Mouse (Mus musculus) limb, embryonic 15.5 days (tissue): ENCODE results near the gene Usp5. TPM values are rescaled to one million over a fixed set of nuclear protein-coding genes. Genes with fewer than 3 reads are reported as not detected.
"Not testable (repeated sequence)": the region's sequence is repeated elsewhere in the genome, so short reads cannot be mapped to it uniquely, and the experiment has no call there.

Source experiments
- ATAC-seq: fragments of 200-750 bp; cut with Nextera tagmentation; 2 replicates; pipeline ENCODE4 v1.8.0; 2017; ENCODE audit warnings: low read depth, moderate TSS enrichment; ENCODE audit not compliant: insufficient number of reproducible peaks, low FRiP score, low TSS enrichment
- H3K27ac ChIP-seq: fragments of 300-500 bp; sonication (generic); 2 replicates; pipeline ENCODE4 v1.5.1; 2015; ENCODE audit warnings: moderate library complexity, mild to moderate bottlenecking, inconsistent platforms
- H3K27me3 ChIP-seq: fragments of 300-500 bp; sonication (generic); 2 replicates; pipeline ENCODE4 v1.6.1; 2015; ENCODE audit warnings: inconsistent platforms
- H3K36me3 ChIP-seq: fragments of 300-500 bp; sonication (generic); 2 replicates; pipeline ENCODE4 v1.6.1; 2015; ENCODE audit warnings: inconsistent platforms
- H3K4me1 ChIP-seq: fragments of 300-500 bp; sonication (generic); 2 replicates; pipeline ENCODE4 v1.6.1; 2015; ENCODE audit warnings: inconsistent platforms
- H3K4me2 ChIP-seq: fragments of 300-500 bp; sonication (generic); 2 replicates; pipeline ENCODE4 v1.6.1; 2015; ENCODE audit warnings: mild to moderate bottlenecking, inconsistent platforms
- H3K4me3 ChIP-seq: fragments of 300-500 bp; sonication (generic); 2 replicates; pipeline ENCODE4 v1.5.1; 2015; ENCODE audit warnings: mild to moderate bottlenecking, inconsistent platforms
- H3K9ac ChIP-seq: fragments of 300-500 bp; sonication (generic); 2 replicates; pipeline ENCODE4 v1.6.1; 2015; ENCODE audit warnings: inconsistent platforms
- H3K9me3 ChIP-seq: fragments of 300-500 bp; sonication (generic); 2 replicates; pipeline ENCODE4 v1.6.1; 2016; ENCODE audit warnings: inconsistent platforms
- WGBS: fragments of 180-500 bp; shearing (Covaris S2); methylation state at CpG from one replicate; pipeline ENCODE4 v1.1.7; 2015; 5-methylcytosine and 5-hydroxymethylcytosine counted together
- polyA plus RNA-seq: library from polyadenylated mRNA; unstranded; fragments of >200 nt; fragmentation: Nextera tagmentation; extraction: Ambion mirVana; gene quantifications from 2 replicates; pipeline ENCODE4 v1.2.1, GENCODE M21; 2015

The Usp5 gene
- polyA plus RNA-seq, 1 experiment from 2014 or later, result 136 TPM

GRCm38 (mm10) chr6:124808358-124809012 is 20.8 kb downstream of the Usp5 start, which contains the start of gene Spsb2:
Gene Spsb2 (plus strand): TSS chr6:124808661.
- H3K9me3 ChIP-seq, result no peaks in the 10 kb centered on the region
- peak within 1 kb of the TSS; percentile 94 for H3K27ac ChIP-seq
- ATAC-seq, result peak; percentile 51; the same call in 1 of the 2 replicates
- H3K4me3 ChIP-seq, result peak within 1 kb of the TSS; percentile 61
- H3K9ac ChIP-seq, result peak within 1 kb of the TSS; percentile 58
- 4% methylated on average over 29 of the region's 29 CpGs for WGBS
- peak within 1 kb of the TSS; percentile 95 for H3K4me2 ChIP-seq
- peaks cover 26% of the 10 kb centered on the region for H3K36me3 ChIP-seq
- H3K27me3 ChIP-seq, result no peaks in the 10 kb centered on the region
- peaks cover 55% of the 10 kb centered on the region for H3K4me1 ChIP-seq

DNA sequence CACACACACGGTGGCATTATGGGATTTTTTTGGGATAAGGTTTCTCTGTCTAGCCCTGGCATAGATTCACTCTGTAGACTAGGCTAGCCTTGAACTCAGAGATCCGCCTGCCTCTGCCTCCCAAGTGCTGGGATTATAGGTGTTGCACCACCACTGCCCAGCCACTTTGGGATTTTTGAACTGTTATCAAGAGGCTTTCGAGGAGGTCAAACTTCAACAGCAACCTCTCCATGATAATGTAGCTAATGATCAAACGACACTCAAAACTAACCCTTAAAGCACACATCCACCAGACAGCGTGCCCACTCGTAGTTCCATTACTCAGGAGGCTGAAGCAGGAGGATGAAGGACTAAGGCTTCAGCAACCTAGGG is 21.3 kb downstream of the Usp5 start:
- no peak overlapping the region for H3K9ac ChIP-seq
- H3K36me3 ChIP-seq, result peaks cover 26% of the 10 kb centered on the region
- H3K27me3 ChIP-seq, result no peaks in the 10 kb centered on the region
- ATAC-seq, result no peak
- H3K4me1 ChIP-seq, result peaks cover 55% of the 10 kb centered on the region
- no peaks in the 10 kb centered on the region for H3K9me3 ChIP-seq
- peak overlapping the region; percentile 95 for H3K4me2 ChIP-seq
- 76% methylated on average over 6 of the region's 6 CpGs for WGBS
- peak overlapping the region; percentile 94 for H3K27ac ChIP-seq
- peak overlapping the region; percentile 61 for H3K4me3 ChIP-seq

- ATAC-seq, result no peak
- H3K9me3 ChIP-seq, result no peaks in the 10 kb centered on the region
- no peak overlapping the region for H3K4me3 ChIP-seq
- H3K4me2 ChIP-seq, result no peak overlapping the region
- peaks cover 49% of the 10 kb centered on the region for H3K4me1 ChIP-seq
- H3K36me3 ChIP-seq, result peaks cover 23% of the 10 kb centered on the region
- WGBS, result 78% methylated on average over 4 of the region's 4 CpGs
- no peak overlapping the region for H3K27ac ChIP-seq
- no peaks in the 10 kb centered on the region for H3K27me3 ChIP-seq
- H3K9ac ChIP-seq, result no peak overlapping the region
These were observed 21.9 kb downstream of the Usp5 start for GRCm38 (mm10) chr6:124807366-124807765.

DNA sequence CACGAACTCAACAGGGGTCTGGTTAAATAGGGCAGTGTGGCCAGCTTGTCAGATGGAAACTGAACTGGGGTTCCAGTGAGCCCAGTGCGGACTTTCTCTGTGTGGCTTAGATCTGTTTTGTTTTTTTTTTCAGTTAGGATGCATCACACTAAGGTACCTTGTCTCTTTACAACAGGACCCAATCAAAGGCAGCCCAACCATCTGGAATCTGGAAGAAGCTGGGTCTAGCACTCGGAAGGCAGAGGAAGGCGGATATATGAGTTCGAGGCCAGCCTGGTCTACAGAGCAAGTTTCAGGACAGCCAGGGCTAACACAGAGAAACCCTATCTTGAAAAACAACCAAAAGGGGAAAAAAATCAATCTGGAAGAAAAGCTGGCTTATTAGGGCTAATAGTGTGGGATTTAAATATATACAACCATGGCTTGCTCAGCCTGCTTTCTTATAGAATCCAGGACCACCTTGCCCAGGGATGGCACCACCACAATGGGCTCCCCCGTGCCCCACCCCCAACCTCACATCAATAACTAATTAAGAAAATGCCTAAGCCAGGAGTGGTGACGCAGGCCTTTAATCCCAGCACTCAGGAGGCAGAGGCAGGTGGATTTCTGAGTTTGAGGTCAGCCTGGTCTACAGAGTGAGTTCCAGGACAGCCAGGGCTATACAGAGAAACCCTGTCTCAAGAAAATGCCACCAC is 22.7 kb downstream of the Usp5 start:
- peaks cover 15% of the 10 kb centered on the region for H3K36me3 ChIP-seq
- no peak for ATAC-seq
- H3K4me3 ChIP-seq, result peak overlapping the region; percentile 51
- no peaks in the 10 kb centered on the region for H3K9me3 ChIP-seq
- peak overlapping the region; percentile 94 for H3K27ac ChIP-seq
- H3K4me1 ChIP-seq, result peaks cover 41% of the 10 kb centered on the region
- H3K4me2 ChIP-seq, result peak overlapping the region; percentile 70
- no peak overlapping the region for H3K9ac ChIP-seq
- WGBS, result 69% methylated on average over 7 of the region's 7 CpGs
- no peaks in the 10 kb centered on the region for H3K27me3 ChIP-seq

DNA sequence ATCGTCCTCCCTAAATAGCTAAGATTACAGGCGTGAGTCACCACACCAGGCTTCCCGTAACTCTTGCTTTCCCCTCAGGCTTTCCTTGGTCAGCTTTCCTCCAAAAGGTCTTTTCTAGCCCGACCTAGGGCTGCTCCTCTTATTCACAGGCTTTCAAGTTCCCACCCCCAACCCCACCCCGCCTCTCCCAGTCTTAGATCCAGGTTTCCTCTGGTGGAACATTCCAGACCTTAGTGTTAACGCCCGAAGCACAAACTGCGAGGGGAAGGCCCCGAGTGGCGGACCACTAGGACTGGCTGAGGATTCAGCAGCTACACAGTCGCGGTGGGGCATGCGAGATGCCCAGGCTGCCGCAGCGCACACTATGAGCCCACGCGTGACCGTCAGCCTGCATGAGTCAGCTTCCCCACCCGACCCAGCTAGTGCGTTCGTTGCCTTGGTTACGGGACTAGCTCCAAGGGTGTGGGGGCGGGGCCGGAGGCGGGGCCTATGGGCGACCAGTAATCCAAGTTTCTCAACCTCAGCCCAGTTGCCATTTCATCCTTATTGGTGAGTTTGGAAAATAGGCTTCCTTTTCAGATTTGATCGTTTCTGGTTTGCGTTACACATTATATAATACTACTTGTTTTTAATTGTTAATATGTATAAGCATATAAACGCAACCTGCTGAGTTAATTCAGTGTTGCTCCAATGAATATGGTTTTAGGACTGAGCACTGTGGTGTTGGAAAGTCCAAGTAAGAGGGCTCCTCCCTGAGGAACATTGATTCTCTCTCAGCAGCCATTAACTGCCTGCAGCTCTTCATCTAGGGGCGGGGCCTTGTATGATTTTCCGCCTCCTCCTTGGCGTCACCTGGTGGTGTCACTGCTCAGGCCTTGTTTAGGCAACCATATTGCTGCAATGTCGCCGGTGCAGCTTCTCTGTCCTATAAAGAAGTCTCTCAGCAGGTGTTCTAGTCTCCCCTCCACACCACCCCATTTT is 23.7 kb downstream of the Usp5 start:
- Histone ChIP-seq H3K4me1 (peaks cover 37% of the 10 kb centered on the region), H3K4me3 (peak overlapping the region; percentile 51), H3K9ac (0 out of 2 replicates have a peak overlapping the region, but pooled peaks have one; percentile 35), H3K4me2 (peak overlapping the region; percentile 70), H3K27ac (peak overlapping the region; percentile 94), H3K36me3 (peaks cover 7% of the 10 kb centered on the region), H3K27me3 (no peaks in the 10 kb centered on the region), H3K9me3 (no peaks in the 10 kb centered on the region)
- WGBS, result 2% methylated on average over 34 of the region's 34 CpGs
- peak; percentile 81 for ATAC-seq

GRCm38 (mm10) chr6:124804341-124804740 is 24.9 kb downstream of the Usp5 start:
- no peak for ATAC-seq
- no peak overlapping the region for H3K27ac ChIP-seq
- no peak overlapping the region for H3K4me3 ChIP-seq
- H3K27me3 ChIP-seq, result no peaks in the 10 kb centered on the region
- no peak overlapping the region for H3K4me2 ChIP-seq
- H3K4me1 ChIP-seq, result peaks cover 27% of the 10 kb centered on the region
- no peaks in the 10 kb centered on the region for H3K36me3 ChIP-seq
- no peaks in the 10 kb centered on the region for H3K9me3 ChIP-seq
- no peak overlapping the region for H3K9ac ChIP-seq
- 77% methylated on average over 3 of the region's 3 CpGs for WGBS

DNA sequence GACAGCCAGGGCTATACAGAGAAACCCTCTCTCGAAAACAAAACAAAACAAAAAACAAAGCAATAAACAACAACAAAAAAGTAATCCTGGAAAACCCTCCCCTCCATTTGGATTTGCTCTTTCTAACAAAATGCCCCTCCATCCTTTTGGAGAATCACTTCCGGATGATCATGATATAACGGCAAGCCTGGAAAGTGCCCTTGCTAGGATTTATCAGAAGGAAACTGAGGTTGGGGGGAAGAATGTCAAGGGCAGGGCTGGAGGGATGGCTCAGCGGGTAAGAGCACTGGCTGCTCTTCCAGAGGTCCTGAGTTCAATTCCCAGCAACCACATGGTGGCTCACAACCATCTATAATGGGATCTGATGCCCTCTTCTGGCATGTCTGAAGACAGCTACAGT is 25.6 kb downstream of the Usp5 start:
- not testable (repeated sequence) for H3K27me3 ChIP-seq, H3K4me2 ChIP-seq, H3K4me3 ChIP-seq, H3K9ac ChIP-seq, H3K36me3 ChIP-seq, H3K27ac ChIP-seq, ATAC-seq, H3K9me3 ChIP-seq
- H3K4me1 ChIP-seq, result peaks cover 21% of the 10 kb centered on the region
- WGBS, result 93% methylated on average over 4 of the region's 4 CpGs

- ATAC-seq, result no peak
- no peaks in the 10 kb centered on the region for H3K36me3 ChIP-seq
- no peak overlapping the region for H3K4me3 ChIP-seq
- no peak overlapping the region for H3K9ac ChIP-seq
- no peaks in the 10 kb centered on the region for H3K27me3 ChIP-seq
- H3K27ac ChIP-seq, result no peak overlapping the region
- WGBS, result 75% methylated on average over 3 of the region's 3 CpGs
- H3K4me2 ChIP-seq, result no peak overlapping the region
- H3K4me1 ChIP-seq, result peaks cover 18% of the 10 kb centered on the region
- no peaks in the 10 kb centered on the region for H3K9me3 ChIP-seq
These were observed 26.2 kb downstream of the Usp5 start for GRCm38 (mm10) chr6:124803061-124803460.

DNA sequence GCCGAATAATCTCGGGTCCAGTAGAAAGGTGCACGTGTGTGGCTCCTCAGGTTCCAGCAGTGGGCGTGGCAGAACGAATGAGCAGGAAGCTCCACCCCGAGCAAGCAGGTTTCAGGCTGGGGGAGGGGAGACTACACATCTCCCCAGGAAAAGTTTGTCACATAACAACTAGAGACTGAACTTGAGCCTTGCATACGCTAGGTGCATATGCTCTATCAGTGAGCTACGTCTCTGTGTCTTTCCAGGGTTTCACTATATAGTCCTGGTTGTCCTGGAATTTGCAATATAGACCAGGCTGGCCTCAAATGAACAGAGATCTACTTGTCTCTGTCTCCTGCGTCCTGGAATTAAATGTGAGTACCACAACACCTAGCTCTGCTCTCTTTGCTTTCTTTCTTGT is 26.9 kb downstream of the Usp5 start:
- not testable (repeated sequence) for H3K9ac ChIP-seq, H3K27me3 ChIP-seq, H3K9me3 ChIP-seq, ATAC-seq, H3K27ac ChIP-seq, H3K4me2 ChIP-seq, H3K4me3 ChIP-seq, H3K36me3 ChIP-seq
- peaks cover 17% of the 10 kb centered on the region for H3K4me1 ChIP-seq
- WGBS, result 18% methylated on average over 6 of the region's 9 CpGs

DNA sequence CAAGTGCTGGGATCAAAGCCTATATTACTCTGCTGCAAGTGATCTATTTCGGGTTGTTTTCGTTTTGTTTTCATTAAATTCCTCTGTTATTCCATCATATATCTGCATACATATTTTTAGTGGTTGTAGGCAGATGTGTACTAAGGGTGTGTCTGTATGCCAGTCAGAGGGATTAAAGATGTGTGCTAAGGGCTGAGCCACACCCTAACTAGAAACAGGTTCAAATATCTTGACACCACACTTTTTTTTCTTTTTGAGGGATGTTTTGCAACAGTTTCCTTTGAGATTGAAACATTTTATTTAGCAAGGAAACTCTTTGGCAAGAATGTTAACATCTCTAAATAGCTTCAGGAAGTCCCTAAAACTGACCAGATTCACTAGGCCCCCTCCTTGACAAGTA is 33.1 kb downstream of the Usp5 start:
- no peak overlapping the region for H3K27ac ChIP-seq
- H3K9me3 ChIP-seq, result no peaks in the 10 kb centered on the region
- no peak overlapping the region for H3K4me3 ChIP-seq
- no peak overlapping the region for H3K9ac ChIP-seq
- WGBS, result 71% methylated on average over 2 of the region's 2 CpGs
- no peaks in the 10 kb centered on the region for H3K27me3 ChIP-seq
- H3K36me3 ChIP-seq, result no peaks in the 10 kb centered on the region
- H3K4me1 ChIP-seq, result no peaks in the 10 kb centered on the region
- ATAC-seq, result no peak
- no peak overlapping the region for H3K4me2 ChIP-seq

DNA sequence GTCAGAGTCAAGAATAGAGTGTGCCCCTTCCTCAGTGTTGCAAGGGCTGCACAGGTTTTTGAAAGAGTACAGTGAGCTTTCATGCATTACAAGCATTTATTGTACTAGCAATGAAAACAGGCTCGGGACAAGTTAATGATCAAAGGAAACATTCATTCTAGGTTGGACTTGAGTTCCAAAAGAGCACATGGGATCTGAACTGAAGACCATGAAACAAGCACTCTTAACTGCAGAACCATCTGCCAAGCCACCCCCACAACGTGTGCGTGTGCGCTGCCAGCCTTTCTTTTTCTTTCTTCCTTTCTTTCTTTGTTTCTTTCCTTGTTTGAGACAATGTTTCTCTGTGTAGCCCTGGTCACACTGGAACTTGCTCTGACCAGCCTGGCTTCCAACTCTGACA is 33.5 kb downstream of the Usp5 start:
- H3K4me1 ChIP-seq, result no peaks in the 10 kb centered on the region
- H3K36me3 ChIP-seq, result no peaks in the 10 kb centered on the region
- no peak overlapping the region for H3K9ac ChIP-seq
- H3K9me3 ChIP-seq, result no peaks in the 10 kb centered on the region
- no peak overlapping the region for H3K27ac ChIP-seq
- no peak for ATAC-seq
- no peaks in the 10 kb centered on the region for H3K27me3 ChIP-seq
- WGBS, result 67% methylated on average over 4 of the region's 4 CpGs
- H3K4me2 ChIP-seq, result no peak overlapping the region
- H3K4me3 ChIP-seq, result no peak overlapping the region
